Mouse (Mus musculus): ENCODE results near the gene Ssxb10. TPM values are rescaled to one million over a fixed set of nuclear protein-coding genes. Genes with fewer than 3 reads are reported as not detected.
A peak's percentile ranks its signal among the peaks of the same experiment; 100 is the strongest.
"Not testable (repeated sequence)": the region's sequence is repeated elsewhere in the genome, so short reads cannot be mapped to it uniquely, and the experiment has no call there.

The Ssxb10 gene
- total RNA-seq (2021) = not detected
- long read RNA-seq, experiment 1 = 0 reads
- long read RNA-seq, experiment 2 = 0 reads

- no peak for DNase-seq (ENCODE audit: low spot score in 2 of 2)
- intact Hi-C loops (cut with DNase I) = no loop called here
These were observed at the start of gene Ssxb10 for GRCm38 (mm10) chrX:8327124-8327523. Ssxb10 (plus strand) TSS chrX:8327424.

DNA sequence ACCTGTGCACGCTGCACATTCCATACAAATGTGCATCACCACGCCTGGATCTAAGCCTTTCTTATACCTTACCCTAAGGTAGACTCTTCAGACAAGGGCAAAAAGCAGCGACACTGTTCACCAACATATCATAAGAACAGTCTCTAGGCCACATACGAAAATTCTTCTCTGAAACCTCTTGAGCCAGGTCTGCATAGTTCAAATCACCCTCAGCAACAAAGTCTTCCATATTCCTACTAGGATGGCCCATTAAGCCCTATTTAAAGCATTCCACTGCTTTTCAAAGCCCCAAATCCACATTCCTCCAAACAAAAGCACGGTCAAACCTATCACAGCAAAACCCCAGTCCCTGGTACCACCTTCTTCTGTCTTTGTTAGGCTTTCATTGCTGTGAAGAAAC is 38.6 kb upstream of the Ssxb10 start:
- no peak for DNase-seq (ENCODE audit: low spot score in 2 of 2)
- intact Hi-C loops (cut with DNase I) = no loop called here

GRCm38 (mm10) chrX:8309302-8309701 is 17.9 kb upstream of the Ssxb10 start:
- intact Hi-C loops (cut with DNase I) = no loop called here

DNA sequence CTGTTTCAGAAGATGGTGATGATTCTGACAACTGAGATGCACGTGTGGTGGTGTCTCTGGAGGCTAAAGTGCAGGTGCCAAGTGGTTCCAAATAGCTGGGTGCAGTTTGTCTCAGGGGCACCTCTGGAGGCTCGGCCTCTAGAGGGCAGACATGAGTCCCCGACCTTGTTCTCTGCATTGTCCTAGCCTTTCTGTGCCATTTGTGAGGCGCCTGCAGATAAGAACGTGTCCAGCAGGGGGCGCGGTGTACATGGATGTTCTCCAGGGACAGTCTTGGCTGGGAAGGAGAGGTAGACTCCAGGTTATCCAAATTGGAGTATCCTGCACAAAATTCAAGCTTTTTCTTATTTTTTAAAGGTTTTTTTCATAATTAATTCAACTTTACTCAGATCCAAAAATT is 12.3 kb upstream of the Ssxb10 start:
- DNase-seq (ENCODE audit: low spot score in 2 of 2) = peak; percentile 6 to 18
- intact Hi-C loops (cut with DNase I) = loop anchor here (5.0 kb wide), 1 partner anchor 42 kb away; no protein-coding TSS in a partner anchor

More at GRCm38 (mm10) chrX:8309302-8309701, 17.9 kb upstream of the Ssxb10 start:
- DNase-seq (ENCODE audit: low spot score in 2 of 2) = no peak

DNA sequence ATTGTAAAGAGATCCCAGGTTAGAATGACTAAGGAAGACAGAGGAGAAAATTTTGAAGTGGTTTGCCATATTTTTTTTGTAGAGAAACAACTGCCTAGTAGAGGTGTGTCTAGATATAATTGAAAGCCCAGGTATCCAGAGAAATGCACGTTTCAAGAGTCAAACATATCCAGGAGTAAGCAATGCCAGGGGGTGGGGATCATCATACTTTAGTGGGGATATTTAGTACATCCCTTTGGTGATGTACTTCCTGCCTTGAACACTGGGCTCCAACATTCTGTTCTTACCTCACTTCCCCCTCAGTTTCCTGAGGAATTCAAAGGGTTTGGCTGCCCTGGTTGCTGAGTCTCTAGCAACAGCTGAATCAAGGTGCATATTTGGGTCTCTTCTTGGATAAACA is 39.5 kb downstream of the Ssxb10 start, which contains the start of gene Ssxb9:
Ssxb9 (plus strand) TSS at position 301 of the 400 bp plus-strand sequence.
- DNase-seq (ENCODE audit: low spot score in 2 of 2); intact Hi-C loops (cut with DNase I): not testable (repeated sequence)

Other genes with a start within 250 kb of the Ssxb10 start
- 1 to 10 TPM; 1.1 to 2.9 TPM for gene Was, start 236.9 kb upstream of the Ssxb10 start, total RNA-seq (2021)
- gene Wdr13, start 194.5 kb upstream of the Ssxb10 start, total RNA-seq (2021) = 100 to 1,000 TPM; 216 to 236 TPM
- gene Rbm3, start 181.5 kb upstream of the Ssxb10 start, total RNA-seq (2021) = 100 to 1,000 TPM; 198 to 216 TPM
- 10 to 100 TPM; 15.7 to 16.3 TPM for gene Tbc1d25, start 151.2 kb upstream of the Ssxb10 start, total RNA-seq (2021)
- 10 to 100 TPM; 31.7 to 33.3 TPM for gene Ebp, start 133.9 kb upstream of the Ssxb10 start, total RNA-seq (2021)
- gene Porcn, start 120.9 kb upstream of the Ssxb10 start, total RNA-seq (2021) = 10 to 100 TPM; 83.2 to 83.3 TPM
- gene Ftsj1, start 75.0 kb upstream of the Ssxb10 start, total RNA-seq (2021) = 10 to 100 TPM; 22.7 to 25.9 TPM
- gene Slc38a5, start 56.3 kb upstream of the Ssxb10 start, total RNA-seq (2021) = 10 to 100 TPM; 11.9 to 12.7 TPM
- not detected for gene Ssxb9, start 39.6 kb downstream of the Ssxb10 start, total RNA-seq (2021)
- gene Ssxb1, start 85.9 kb downstream of the Ssxb10 start, total RNA-seq (2021) = not detected
- not detected for gene Ssxb2, start 134.3 kb downstream of the Ssxb10 start, total RNA-seq (2021)
- gene Gm14459, start 197.5 kb downstream of the Ssxb10 start, total RNA-seq (2021) = not detected
- gene Ssxb6, start 220.8 kb downstream of the Ssxb10 start, total RNA-seq (2021) = not detected

Measured in left cerebral cortex, postnatal 14 days (tissue).